Mouse (Mus musculus) CH12.LX (cell line): ENCODE data around the gene Nos1ap. TPM values are rescaled to one million over a fixed set of nuclear protein-coding genes. Genes with fewer than 3 reads are reported as not detected.

Source experiments
- DNase-seq: peaks from one replicate; pipeline ENCODE4 v3.0.0-alpha.2; 2013; ENCODE audit errors: extremely low read depth
- H3K27ac ChIP-seq: 2 replicates; pipeline ENCODE4 v1.5.1; 2012; ENCODE audit warnings: low read depth, mild to moderate bottlenecking, control low read depth, moderate library complexity; ENCODE audit not compliant: insufficient read depth
- H3K27me3 ChIP-seq: replicated peaks from 2 replicates; pipeline ENCODE3; 2012; ENCODE audit warnings: inconsistent platforms
- H3K36me3 ChIP-seq, 2 experiments: replicated peaks in 1 of 2; 2 replicates each; pipeline versions ENCODE3 to v1.6.1; 2012; ENCODE audit warnings: inconsistent platforms in 1 of 2, low read length in 1 of 2, mild to moderate bottlenecking in 1 of 2, mixed read lengths in 1 of 2, moderate library complexity in 1 of 2; ENCODE audit not compliant: control insufficient read depth in 1 of 2, insufficient read depth in 1 of 2
- H3K4me1 ChIP-seq, 2 experiments: 2 replicates each; pipeline ENCODE4 v1.6.1; 2012; ENCODE audit warnings: inconsistent platforms in 1 of 2, moderate library complexity in 1 of 2; ENCODE audit not compliant: insufficient read depth in 2 of 2, control insufficient read depth in 1 of 2
- H3K4me2 ChIP-seq: 2 replicates; pipeline ENCODE4 v1.6.1; 2012; ENCODE audit warnings: low read depth, mild to moderate bottlenecking, control low read depth; ENCODE audit not compliant: poor library complexity, insufficient read depth, severe bottlenecking
- H3K4me3 ChIP-seq, 3 experiments: fragments of 150-350 bp in 1 of 3; sonication (generic) in 1 of 3; replicated peaks in 1 of 3; 2 replicates each; pipeline versions ENCODE3 to v1.5.1; 2011 to 2012; ENCODE audit warnings: low read depth in 2 of 3, low read length in 2 of 3, mild to moderate bottlenecking in 2 of 3, moderate library complexity in 2 of 3, control low read depth in 1 of 3, improper control_type of control experiment in 1 of 3, inconsistent platforms in 1 of 3, mixed read lengths in 1 of 3; ENCODE audit not compliant: poor library complexity in 1 of 3
- H3K79me2 ChIP-seq: replicated peaks from 2 replicates; pipeline ENCODE4 v1.6.1; 2012; ENCODE audit warnings: mild to moderate bottlenecking, moderate library complexity; ENCODE audit not compliant: control insufficient read depth, poor library complexity, insufficient read depth, severe bottlenecking; ENCODE audit errors: extremely low read depth
- H3K9ac ChIP-seq: 2 replicates; pipeline ENCODE4 v1.6.1; 2012; ENCODE audit warnings: low read depth, mild to moderate bottlenecking, control low read depth, moderate library complexity; ENCODE audit not compliant: insufficient read depth
- H3K9me3 ChIP-seq: replicated peaks from 2 replicates; pipeline ENCODE3; 2012; ENCODE audit warnings: low read length, inconsistent platforms, mixed read lengths
- BHLHE40 ChIP-seq: IDR thresholded peaks from 2 replicates; pipeline ENCODE4 v1.6.1; 2011; ENCODE audit warnings: mild to moderate bottlenecking, low read depth, low read length, improper control_type of control experiment
- E2F4 ChIP-seq: IDR thresholded peaks from 2 replicates; pipeline ENCODE4 v1.6.1; 2011; ENCODE audit warnings: low read depth, low read length, improper control_type of control experiment; ENCODE audit not compliant: insufficient replicate concordance
- ELF1 ChIP-seq: IDR thresholded peaks from 2 replicates; pipeline ENCODE4 v1.6.1; 2014; ENCODE audit warnings: low read depth, mild to moderate bottlenecking, inconsistent platforms, low read length, improper control_type of control experiment
- EP300 ChIP-seq: IDR thresholded peaks from 2 replicates; pipeline ENCODE4 v1.6.1; 2011; ENCODE audit warnings: low read length, improper control_type of control experiment
- ETS1 ChIP-seq: conservative IDR thresholded peaks from 2 replicates; pipeline ENCODE4 v1.6.1; 2012; ENCODE audit warnings: low read depth, mild to moderate bottlenecking, inconsistent platforms, low read length, improper control_type of control experiment, moderate library complexity
- HCFC1 ChIP-seq: IDR thresholded peaks from 2 replicates; pipeline ENCODE4 v1.6.1; 2012; ENCODE audit warnings: low read depth, mild to moderate bottlenecking, inconsistent platforms, low read length, improper control_type of control experiment
- IRF4 ChIP-seq: IDR thresholded peaks from 2 replicates; pipeline ENCODE4 v1.6.1; 2014; ENCODE audit warnings: low read depth, mild to moderate bottlenecking, inconsistent platforms, low read length, improper control_type of control experiment
- JUN ChIP-seq: IDR thresholded peaks from 2 replicates; pipeline ENCODE4 v1.6.1; 2011; ENCODE audit warnings: low read depth, mild to moderate bottlenecking, low read length, improper control_type of control experiment, moderate library complexity; ENCODE audit not compliant: insufficient read depth
- MAFK ChIP-seq: IDR thresholded peaks from 2 replicates; pipeline ENCODE4 v1.6.1; 2011; ENCODE audit warnings: low read length, improper control_type of control experiment; ENCODE audit not compliant: insufficient replicate concordance
- MYC ChIP-seq: IDR thresholded peaks from 2 replicates; pipeline ENCODE4 v1.6.1; 2011; ENCODE audit warnings: low read depth, mild to moderate bottlenecking, improper control_type of control experiment, low read length
- NELFE ChIP-seq: IDR thresholded peaks from 2 replicates; pipeline ENCODE4 v1.6.1; 2011; ENCODE audit warnings: low read depth, low read length, improper control_type of control experiment
- NRF1 ChIP-seq: IDR thresholded peaks from 2 replicates; pipeline ENCODE4 v1.6.1; 2014; ENCODE audit warnings: low read depth, mild to moderate bottlenecking, inconsistent platforms, low read length, improper control_type of control experiment, moderate library complexity
- PAX5 ChIP-seq: IDR thresholded peaks from 2 replicates; pipeline ENCODE4 v1.6.1; 2012; ENCODE audit warnings: low read length, inconsistent platforms, mixed read lengths
- POLR2A ChIP-seq: IDR thresholded peaks from 2 replicates; pipeline ENCODE4 v1.6.1; 2011; ENCODE audit warnings: low read depth, mild to moderate bottlenecking, improper control_type of control experiment, low read length
- POLR2AphosphoS2 ChIP-seq: IDR thresholded peaks from 2 replicates; pipeline ENCODE4 v1.6.1; 2011; ENCODE audit warnings: low read depth, low read length, improper control_type of control experiment
- SIN3A ChIP-seq: IDR thresholded peaks from 2 replicates; pipeline ENCODE4 v1.6.1; 2012; ENCODE audit warnings: low read length, improper control_type of control experiment, inconsistent platforms
- SMC3 ChIP-seq: IDR thresholded peaks from 2 replicates; pipeline ENCODE4 v1.6.1; 2011; ENCODE audit warnings: low read depth, low read length, improper control_type of control experiment
- TCF12 ChIP-seq: IDR thresholded peaks from 2 replicates; pipeline ENCODE4 v1.6.1; 2014; ENCODE audit warnings: low read depth, mild to moderate bottlenecking, inconsistent platforms, low read length, improper control_type of control experiment
- ZC3H11A ChIP-seq: IDR thresholded peaks from 2 replicates; pipeline ENCODE4 v1.6.1; 2012; ENCODE audit warnings: low read depth, mild to moderate bottlenecking, inconsistent platforms, low read length, improper control_type of control experiment
- dilution Hi-C: fragments of 300-500 bp; cut with MboI; formaldehyde crosslinking; loops from 2 replicates; pipeline ENCODE4 v1.14.3; 2020; ENCODE audit warnings: low sequenced_read_pairs; ENCODE audit not compliant: extremely low pct_unique_long_range_greater_than_20kb, extremely low pct_ligation_motif_present
- in situ Hi-C: fragments of 300-500 bp; cut with MboI; formaldehyde crosslinking; loops from 3 replicates; pipeline ENCODE4 v1.14.3; 2019; ENCODE audit warnings: low sequenced_read_pairs, low pct_ligation_motif_present, low pct_unique_long_range_greater_than_20kb, mixed read lengths
- polyA plus RNA-seq: library from polyadenylated mRNA; unstranded; fragments of >175 nt; gene quantifications from 2 replicates; pipeline ENCODE4 v1.2.1, GENCODE M21; 2012; ENCODE audit warnings: low read depth; ENCODE audit not compliant: insufficient read length
- total RNA-seq, 2 experiments: library from RNA; depleted of rRNA; stranded (reverse); fragments of 300-350 nt in 1 of 2; fragments of >200 nt in 1 of 2; gene quantifications; 2 replicates each; pipeline ENCODE4 v1.2.3; 2012 to 2014

Gene Nos1ap
- total and polyA plus RNA-seq, 3 experiments: not detected

DNA sequence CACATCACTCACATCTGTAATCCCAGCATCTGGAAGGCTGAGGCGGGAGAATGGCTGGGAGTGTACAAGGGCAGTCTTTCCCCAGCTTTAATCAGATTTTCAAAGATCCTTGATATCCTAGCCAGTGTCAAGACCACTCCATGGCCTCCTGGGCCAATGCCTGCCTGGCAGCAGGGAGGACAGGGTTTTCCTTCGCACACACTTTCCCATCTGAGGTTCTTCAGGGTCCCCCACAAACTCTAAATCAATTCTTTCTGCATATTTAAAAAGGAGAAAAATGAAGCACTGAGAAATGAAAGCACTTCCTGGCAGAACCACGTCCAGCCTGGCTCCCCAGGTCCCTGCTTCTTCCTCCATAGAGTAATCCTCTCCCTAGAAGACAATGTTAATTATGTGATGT lies 225.9 kb downstream of the Nos1ap start:
- H3K4me3 ChIP-seq: no peak overlapping the region
- no peak overlapping the region for H3K27ac ChIP-seq
- H3K4me2 ChIP-seq: no peak overlapping the region
- dilution Hi-C loops: no loop called here
- DNase-seq: no peak
- peaks cover 9% of the 10 kb centered on the region for H3K27me3 ChIP-seq
- H3K9ac ChIP-seq: no peak overlapping the region
- TF ChIP-seq HCFC1 (no peak), NRF1 (no peak), POLR2A (no peak), MYC (no peak), SIN3A (no peak), MAFK (no peak), IRF4 (no peak), JUN (no peak), ETS1 (no peak)
- TF ChIP-seq, all 38 proteins: peak for 0
- Histone ChIP-seq H3K9me3 (no peaks in the 10 kb centered on the region), H3K79me2 (no peaks in the 10 kb centered on the region), H3K36me3 (no peaks in the 10 kb centered on the region), H3K4me1 (no peaks in the 10 kb centered on the region)
- in situ Hi-C loops: no loop called here

DNA sequence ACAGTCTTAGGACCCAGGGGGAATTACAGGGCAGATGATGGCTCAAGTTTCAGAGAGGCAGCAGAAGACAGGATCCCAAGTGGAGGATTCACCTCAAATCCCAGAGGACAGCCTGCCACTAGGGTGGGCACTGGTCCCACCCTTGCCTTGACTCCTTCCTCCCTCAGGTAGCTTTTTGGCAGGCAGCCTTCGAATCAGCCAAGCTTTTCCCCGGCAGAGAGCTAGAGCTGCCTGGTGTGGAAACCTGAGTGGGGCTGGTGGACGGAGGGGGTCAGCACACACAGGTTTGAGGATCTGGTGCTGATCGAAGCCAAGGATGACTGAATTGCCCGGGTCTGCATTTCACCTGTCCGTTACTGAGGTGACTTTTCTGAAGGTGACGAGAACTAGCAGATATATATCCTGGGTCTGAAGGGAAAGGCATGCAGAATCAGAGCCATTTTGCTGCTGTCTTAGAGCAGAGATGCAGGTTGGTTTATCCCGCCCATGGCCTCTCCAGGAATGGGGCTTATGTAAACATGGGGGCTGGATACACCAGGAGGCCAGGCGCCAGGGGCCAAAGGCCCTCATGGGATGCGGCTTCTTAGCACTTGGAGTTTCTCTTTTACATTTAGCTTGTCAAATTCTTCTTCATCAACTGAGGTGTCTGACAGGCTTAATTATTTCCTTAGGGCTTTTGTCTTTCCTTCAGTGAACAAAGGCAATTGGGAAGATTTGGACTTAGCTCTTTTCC lies 229.3 kb downstream of the Nos1ap start:
- no peak overlapping the region for H3K4me3 ChIP-seq
- no peak for DNase-seq
- no peak overlapping the region for H3K9ac ChIP-seq
- TF ChIP-seq NELFE (no peak), POLR2AphosphoS2 (no peak), TCF12 (no peak), ELF1 (no peak), SIN3A (no peak), PAX5 (no peak), SMC3 (no peak), EP300 (no peak), E2F4 (no peak), IRF4 (no peak), POLR2A (no peak), ZC3H11A (no peak), MYC (no peak), BHLHE40 (no peak)
- no peaks in the 10 kb centered on the region for H3K36me3 ChIP-seq
- no peaks in the 10 kb centered on the region for H3K4me1 ChIP-seq
- H3K27me3 ChIP-seq: peaks cover 13% of the 10 kb centered on the region
- no peaks in the 10 kb centered on the region for H3K9me3 ChIP-seq
- in situ Hi-C loops (no loop called here), dilution Hi-C loops (no loop called here)
- H3K79me2 ChIP-seq: no peaks in the 10 kb centered on the region
- no peak overlapping the region for H3K4me2 ChIP-seq
- H3K27ac ChIP-seq: no peak overlapping the region
